Mouse (Mus musculus): Measurements from ENCODE around the gene Lyzl4. TPM values are rescaled to one million over a fixed set of nuclear protein-coding genes. Genes with fewer than 3 reads are reported as not detected.
"Not testable (repeated sequence)": the region's sequence is repeated elsewhere in the genome, so short reads cannot be mapped to it uniquely, and the experiment has no call there.

The Lyzl4 gene
- polyA plus RNA-seq, 1 experiment from 2014 or later = not detected

GRCm38 (mm10) chr9:121602381-121602780, 39.5 kb downstream of the Lyzl4 start:
- Histone ChIP-seq H3K4me1 (replicated peaks; ENCODE audit: control insufficient read depth, insufficient read depth, low read length) (no peaks in the 10 kb centered on the region), H3K9ac (ENCODE audit: low read length) (no peak overlapping the region), H3K4me2 (ENCODE audit: low read depth, low read length, severe bottlenecking) (no peak overlapping the region), H3K27me3 (ENCODE audit: control insufficient read depth, insufficient read depth, low read length) (no peaks in the 10 kb centered on the region), H3K9me3 (ENCODE audit: control insufficient read depth, low read length) (no peaks in the 10 kb centered on the region), H3K36me3 (ENCODE audit: control insufficient read depth, insufficient read depth, low read length) (no peaks in the 10 kb centered on the region), H3K27ac (ENCODE audit: low read depth, low read length) (no peak overlapping the region), H3K4me3 (ENCODE audit: low read depth, low read length) (no peak overlapping the region)
- WGBS = 94% methylated on average over 2 of the region's 2 CpGs
- ATAC-seq (replicated peaks; ENCODE audit: low FRiP score) (no peak), DNase-seq (ENCODE audit: low spot score) (no peak)

- ATAC-seq (replicated peaks; ENCODE audit: low FRiP score) (no peak), DNase-seq (ENCODE audit: low spot score) (peak; percentile 53)
- Histone ChIP-seq H3K9me3 (ENCODE audit: control insufficient read depth, low read length) (no peaks in the 10 kb centered on the region), H3K4me1 (replicated peaks; ENCODE audit: control insufficient read depth, insufficient read depth, low read length) (no peaks in the 10 kb centered on the region), H3K4me2 (ENCODE audit: low read depth, low read length, severe bottlenecking) (no peak overlapping the region), H3K4me3 (ENCODE audit: low read depth, low read length) (no peak overlapping the region), H3K27me3 (ENCODE audit: control insufficient read depth, insufficient read depth, low read length) (no peaks in the 10 kb centered on the region), H3K9ac (ENCODE audit: low read length) (no peak overlapping the region), H3K27ac (ENCODE audit: low read depth, low read length) (no peak overlapping the region), H3K36me3 (ENCODE audit: control insufficient read depth, insufficient read depth, low read length) (no peaks in the 10 kb centered on the region)
- WGBS = 41% methylated on average over 6 of the region's 6 CpGs
Observed at GRCm38 (mm10) chr9:121600861-121601427, 41.0 kb downstream of the Lyzl4 start.

- DNase-seq (ENCODE audit: low spot score) = no peak
- no peaks in the 10 kb centered on the region for H3K27me3 ChIP-seq (ENCODE audit: control insufficient read depth, insufficient read depth, low read length)
- no peaks in the 10 kb centered on the region for H3K9me3 ChIP-seq (ENCODE audit: control insufficient read depth, low read length)
- no peak overlapping the region for H3K4me3 ChIP-seq (ENCODE audit: low read depth, low read length)
- WGBS = 70% methylated on average over 13 of the region's 13 CpGs
- no peaks in the 10 kb centered on the region for H3K36me3 ChIP-seq (ENCODE audit: control insufficient read depth, insufficient read depth, low read length)
- no peak overlapping the region for H3K9ac ChIP-seq (ENCODE audit: low read length)
- H3K4me2 ChIP-seq (ENCODE audit: low read depth, low read length, severe bottlenecking) = no peak overlapping the region
- H3K4me1 ChIP-seq (replicated peaks; ENCODE audit: control insufficient read depth, insufficient read depth, low read length) = no peaks in the 10 kb centered on the region
- H3K27ac ChIP-seq (ENCODE audit: low read depth, low read length) = no peak overlapping the region
- no peak for ATAC-seq (replicated peaks; ENCODE audit: low FRiP score)
Observed at GRCm38 (mm10) chr9:121600201-121600860, 41.6 kb downstream of the Lyzl4 start.

GRCm38 (mm10) chr9:121599551-121599950, 42.3 kb downstream of the Lyzl4 start:
- Histone ChIP-seq H3K4me2 (ENCODE audit: low read depth, low read length, severe bottlenecking) (no peak overlapping the region), H3K4me3 (ENCODE audit: low read depth, low read length) (no peak overlapping the region), H3K27ac (ENCODE audit: low read depth, low read length) (no peak overlapping the region), H3K4me1 (replicated peaks; ENCODE audit: control insufficient read depth, insufficient read depth, low read length) (no peaks in the 10 kb centered on the region), H3K27me3 (ENCODE audit: control insufficient read depth, insufficient read depth, low read length) (no peaks in the 10 kb centered on the region), H3K9ac (ENCODE audit: low read length) (no peak overlapping the region), H3K9me3 (ENCODE audit: control insufficient read depth, low read length) (no peaks in the 10 kb centered on the region), H3K36me3 (ENCODE audit: control insufficient read depth, insufficient read depth, low read length) (no peaks in the 10 kb centered on the region)
- WGBS = 80% methylated on average over 6 of the region's 6 CpGs
- DNase-seq (ENCODE audit: low spot score) = no peak
- ATAC-seq (replicated peaks; ENCODE audit: low FRiP score) = no peak

GRCm38 (mm10) chr9:121598106-121598505, 43.8 kb downstream of the Lyzl4 start:
- Histone ChIP-seq H3K4me2 (ENCODE audit: low read depth, low read length, severe bottlenecking) (no peak overlapping the region), H3K4me3 (ENCODE audit: low read depth, low read length) (no peak overlapping the region), H3K9me3 (ENCODE audit: control insufficient read depth, low read length) (no peaks in the 10 kb centered on the region), H3K36me3 (ENCODE audit: control insufficient read depth, insufficient read depth, low read length) (no peaks in the 10 kb centered on the region), H3K9ac (ENCODE audit: low read length) (no peak overlapping the region), H3K27ac (ENCODE audit: low read depth, low read length) (no peak overlapping the region), H3K27me3 (ENCODE audit: control insufficient read depth, insufficient read depth, low read length) (no peaks in the 10 kb centered on the region), H3K4me1 (replicated peaks; ENCODE audit: control insufficient read depth, insufficient read depth, low read length) (no peaks in the 10 kb centered on the region)
- no peak for ATAC-seq (replicated peaks; ENCODE audit: low FRiP score)
- DNase-seq (ENCODE audit: low spot score) = no peak
- WGBS = 82% methylated on average over 2 of the region's 2 CpGs

GRCm38 (mm10) chr9:121594771-121595170, 47.1 kb downstream of the Lyzl4 start:
- H3K4me3 ChIP-seq (ENCODE audit: low read depth, low read length) = no peak overlapping the region
- H3K27me3 ChIP-seq (ENCODE audit: control insufficient read depth, insufficient read depth, low read length) = no peaks in the 10 kb centered on the region
- 85% methylated on average over 4 of the region's 4 CpGs for WGBS
- no peak overlapping the region for H3K9ac ChIP-seq (ENCODE audit: low read length)
- ATAC-seq (replicated peaks; ENCODE audit: low FRiP score) (no peak), DNase-seq (ENCODE audit: low spot score) (no peak)
- no peak overlapping the region for H3K4me2 ChIP-seq (ENCODE audit: low read depth, low read length, severe bottlenecking)
- no peak overlapping the region for H3K27ac ChIP-seq (ENCODE audit: low read depth, low read length)
- H3K4me1 ChIP-seq (replicated peaks; ENCODE audit: control insufficient read depth, insufficient read depth, low read length) = no peaks in the 10 kb centered on the region
- no peaks in the 10 kb centered on the region for H3K9me3 ChIP-seq (ENCODE audit: control insufficient read depth, low read length)
- no peaks in the 10 kb centered on the region for H3K36me3 ChIP-seq (ENCODE audit: control insufficient read depth, insufficient read depth, low read length)

- H3K27me3 ChIP-seq (ENCODE audit: control insufficient read depth, insufficient read depth, low read length); H3K4me1 ChIP-seq (replicated peaks; ENCODE audit: control insufficient read depth, insufficient read depth, low read length); H3K4me3 ChIP-seq (ENCODE audit: low read depth, low read length); DNase-seq (ENCODE audit: low spot score); H3K27ac ChIP-seq (ENCODE audit: low read depth, low read length); ATAC-seq (replicated peaks; ENCODE audit: low FRiP score); H3K36me3 ChIP-seq (ENCODE audit: control insufficient read depth, insufficient read depth, low read length); H3K9ac ChIP-seq (ENCODE audit: low read length); H3K4me2 ChIP-seq (ENCODE audit: low read depth, low read length, severe bottlenecking); H3K9me3 ChIP-seq (ENCODE audit: control insufficient read depth, low read length): not testable (repeated sequence)
- WGBS = 74% methylated on average over 3 of the region's 3 CpGs
Observed at GRCm38 (mm10) chr9:121593768-121594167, 48.1 kb downstream of the Lyzl4 start.

- ATAC-seq (replicated peaks; ENCODE audit: low FRiP score) (no peak), DNase-seq (ENCODE audit: low spot score) (no peak)
- H3K9ac ChIP-seq (ENCODE audit: low read length) = no peak overlapping the region
- H3K4me1 ChIP-seq (replicated peaks; ENCODE audit: control insufficient read depth, insufficient read depth, low read length) = no peaks in the 10 kb centered on the region
- no peaks in the 10 kb centered on the region for H3K27me3 ChIP-seq (ENCODE audit: control insufficient read depth, insufficient read depth, low read length)
- H3K4me3 ChIP-seq (ENCODE audit: low read depth, low read length) = no peak overlapping the region
- 78% methylated on average over 13 of the region's 13 CpGs for WGBS
- H3K27ac ChIP-seq (ENCODE audit: low read depth, low read length) = no peak overlapping the region
- no peak overlapping the region for H3K4me2 ChIP-seq (ENCODE audit: low read depth, low read length, severe bottlenecking)
- H3K36me3 ChIP-seq (ENCODE audit: control insufficient read depth, insufficient read depth, low read length) = no peaks in the 10 kb centered on the region
- no peaks in the 10 kb centered on the region; the same call in 1 of the 2 replicates for H3K9me3 ChIP-seq (ENCODE audit: control insufficient read depth, low read length)
Observed at GRCm38 (mm10) chr9:121592948-121593550, 48.8 kb downstream of the Lyzl4 start.

- Histone ChIP-seq H3K4me1 (replicated peaks; ENCODE audit: control insufficient read depth, insufficient read depth, low read length) (no peaks in the 10 kb centered on the region), H3K9me3 (ENCODE audit: control insufficient read depth, low read length) (no peaks in the 10 kb centered on the region; the same call in 1 of the 2 replicates), H3K36me3 (ENCODE audit: control insufficient read depth, insufficient read depth, low read length) (no peaks in the 10 kb centered on the region), H3K27ac (ENCODE audit: low read depth, low read length) (no peak overlapping the region), H3K27me3 (ENCODE audit: control insufficient read depth, insufficient read depth, low read length) (no peaks in the 10 kb centered on the region), H3K4me3 (ENCODE audit: low read depth, low read length) (no peak overlapping the region), H3K9ac (ENCODE audit: low read length) (no peak overlapping the region), H3K4me2 (ENCODE audit: low read depth, low read length, severe bottlenecking) (no peak overlapping the region)
- 73% methylated on average over 2 of the region's 2 CpGs for WGBS
- ATAC-seq (replicated peaks; ENCODE audit: low FRiP score) (no peak), DNase-seq (ENCODE audit: low spot score) (no peak)
Observed at GRCm38 (mm10) chr9:121589533-121589932, 52.4 kb downstream of the Lyzl4 start.
